Mouse (Mus musculus) gastrocnemius, postnatal 36 days (tissue): ENCODE results near the gene Rbck1. TPM values are rescaled to one million over a fixed set of nuclear protein-coding genes. Genes with fewer than 3 reads are reported as not detected.
"Not testable (repeated sequence)": the region's sequence is repeated elsewhere in the genome, so short reads cannot be mapped to it uniquely, and the experiment has no call there.

Source experiments
- DNase-seq, 2 experiments: peaks; one replicate each; pipeline ENCODE4 v3.0.0; 2022
- intact Hi-C: fragments of 180-260 bp; cut with DNase I; formaldehyde crosslinking; loops from one replicate; pipeline ENCODE4 v1.15.1; 2025
- long read RNA-seq, 2 experiments: library from polyadenylated mRNA; stranded (forward); transcript quantifications; one replicate each; pipeline ENCODE4 v2.0.0; 2021
- total RNA-seq, 2 experiments: library from RNA; stranded (reverse); gene quantifications; 2 replicates each; pipeline ENCODE4 v1.2.3; 2021

Rbck1 gene
- total RNA-seq = 10 to 100 TPM; 24.4 to 31.6 TPM
- long read RNA-seq, experiment 1, transcript Rbck1-202 (12 exons, 2,384 nt) = major isoform, 23 of 26 reads
- long read RNA-seq, experiment 1, partial matches to known transcripts = 0 of 26 reads
- long read RNA-seq, experiment 1, other reads (novel, unspliced or antisense) = 2 of 26 reads
- long read RNA-seq, experiment 2, transcript Rbck1-202 (12 exons, 2,384 nt) = major isoform, 29 of 39 reads
- long read RNA-seq, experiment 2, partial matches to known transcripts = 3 of 39 reads
- long read RNA-seq, experiment 2, other reads (novel, unspliced or antisense) = 6 of 39 reads

- intact Hi-C loops = no loop called here
- peak; percentile 80 to 88 for DNase-seq
Measured at GRCm38 (mm10) chr2:152332101-152332825, at the start of gene Rbck1. Gene Rbck1, minus strand, starts transcription at chr2:152332653.

- DNase-seq = no peak
- intact Hi-C loops = no loop called here
Measured at GRCm38 (mm10) chr2:152376345-152376741, 43.9 kb upstream of the Rbck1 start, which contains the start of gene Nrsn2. Gene Nrsn2, minus strand, starts transcription at chr2:152376638.

- no peak for DNase-seq
- intact Hi-C loops = no loop called here
Measured at GRCm38 (mm10) chr2:152375652-152376344, 43.3 kb upstream of the Rbck1 start.

- intact Hi-C loops = no loop called here
- no peak for DNase-seq
Measured at GRCm38 (mm10) chr2:152373547-152373946, 41.1 kb upstream of the Rbck1 start.

GRCm38 (mm10) chr2:152372661-152373060 is 40.2 kb upstream of the Rbck1 start:
- intact Hi-C loops = no loop called here
- DNase-seq = no peak

GRCm38 (mm10) chr2:152372104-152372503 is 39.7 kb upstream of the Rbck1 start:
- intact Hi-C loops = no loop called here
- DNase-seq = no peak

GRCm38 (mm10) chr2:152368532-152369140 is 36.2 kb upstream of the Rbck1 start:
- intact Hi-C loops = loop anchor here (5.0 kb wide), 1 partner anchor 256 kb away; no protein-coding TSS in a partner anchor
- no peak for DNase-seq

- intact Hi-C loops = loop anchor here (5.0 kb wide), 1 partner anchor 256 kb away; no protein-coding TSS in a partner anchor
- no peak for DNase-seq
Measured at GRCm38 (mm10) chr2:152367917-152368316, 35.5 kb upstream of the Rbck1 start.

- DNase-seq = peak; percentile 43 to 52
- intact Hi-C loops = no loop called here
Measured at GRCm38 (mm10) chr2:152363245-152364147, 31.0 kb upstream of the Rbck1 start.

GRCm38 (mm10) chr2:152361193-152361592 is 28.7 kb upstream of the Rbck1 start:
- intact Hi-C loops = no loop called here
- DNase-seq = no peak

- peak; percentile 57 to 59 for DNase-seq
- intact Hi-C loops = no loop called here
Measured at GRCm38 (mm10) chr2:152360271-152360775, 27.9 kb upstream of the Rbck1 start.

- intact Hi-C loops = no loop called here
- no peak for DNase-seq
Measured at GRCm38 (mm10) chr2:152359616-152360015, 27.2 kb upstream of the Rbck1 start.

- intact Hi-C loops, DNase-seq: not testable (repeated sequence)
Measured at GRCm38 (mm10) chr2:152358977-152359376, 26.5 kb upstream of the Rbck1 start.

- DNase-seq = no peak
- intact Hi-C loops = no loop called here
Measured at GRCm38 (mm10) chr2:152357254-152357653, 24.8 kb upstream of the Rbck1 start.

GRCm38 (mm10) chr2:152349842-152350540 is 17.5 kb upstream of the Rbck1 start:
- intact Hi-C loops = no loop called here
- no peak for DNase-seq

GRCm38 (mm10) chr2:152349205-152349604 is 16.8 kb upstream of the Rbck1 start:
- DNase-seq = no peak
- intact Hi-C loops = no loop called here

GRCm38 (mm10) chr2:152347722-152348121 is 15.3 kb upstream of the Rbck1 start:
- intact Hi-C loops = no loop called here

GRCm38 (mm10) chr2:152346776-152347465 is 14.5 kb upstream of the Rbck1 start:
- DNase-seq = no peak
- intact Hi-C loops = no loop called here

More at GRCm38 (mm10) chr2:152347722-152348121, 15.3 kb upstream of the Rbck1 start:
- DNase-seq = no peak
